Mouse (Mus musculus): ENCODE measurements around the gene Trarg1.

Trarg1 gene

GRCm38 (mm10) chr11:76679508-76679907 lies at the start of gene Trarg1:
TSS of gene Trarg1 (plus strand) at chr11:76679808.
- POLR2A ChIA-PET = interaction anchor here in 2 of 4 experiments (0.7 to 0.9 kb wide), 2 partner anchors 141 to 175 kb away, joined by 3 read pairs; no protein-coding TSS in a partner anchor
- CTCF ChIA-PET = interaction anchor here in 3 of 4 experiments (0.6 to 1.2 kb wide), 9 partner anchors 33 to 1439 kb away, joined by 3 to 9 read pairs (median 3); partner anchors contain the start of gene Gosr1 (in 1 of the 3)

- ChIA-PET CTCF (interaction anchor here in 2 of 4 experiments (0.6 to 3.4 kb wide), 3 partner anchors 16 to 213 kb away, joined by 3 to 10 read pairs (median 10); no protein-coding TSS in a partner anchor), POLR2A (interaction anchor here in 1 of 4 experiments (0.6 kb wide), 1 partner anchor 117 kb away, joined by 4 read pairs; no protein-coding TSS in a partner anchor)
Measured at GRCm38 (mm10) chr11:76630023-76630422, 49.6 kb upstream of the Trarg1 start.

DNA sequence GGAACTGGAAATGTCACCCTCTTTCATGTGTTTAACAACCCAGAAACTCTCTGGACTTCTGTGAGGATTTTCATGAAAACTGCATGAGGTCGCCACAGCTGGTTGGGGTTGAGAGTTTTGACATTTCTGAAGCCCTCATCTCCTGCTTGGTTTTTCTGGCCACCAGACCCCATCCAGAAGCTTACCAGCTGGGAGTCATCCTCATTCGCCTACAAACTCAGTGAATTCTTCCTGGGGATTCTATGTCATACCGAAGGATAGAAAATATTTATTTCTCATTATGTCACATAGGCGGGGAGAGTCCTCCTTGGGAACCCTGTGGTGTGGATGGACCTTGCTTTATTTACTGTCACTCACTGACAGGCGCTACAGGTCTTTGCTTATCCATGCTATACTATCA lies 49.1 kb upstream of the Trarg1 start:
- POLR2A ChIA-PET = no interaction called here

DNA sequence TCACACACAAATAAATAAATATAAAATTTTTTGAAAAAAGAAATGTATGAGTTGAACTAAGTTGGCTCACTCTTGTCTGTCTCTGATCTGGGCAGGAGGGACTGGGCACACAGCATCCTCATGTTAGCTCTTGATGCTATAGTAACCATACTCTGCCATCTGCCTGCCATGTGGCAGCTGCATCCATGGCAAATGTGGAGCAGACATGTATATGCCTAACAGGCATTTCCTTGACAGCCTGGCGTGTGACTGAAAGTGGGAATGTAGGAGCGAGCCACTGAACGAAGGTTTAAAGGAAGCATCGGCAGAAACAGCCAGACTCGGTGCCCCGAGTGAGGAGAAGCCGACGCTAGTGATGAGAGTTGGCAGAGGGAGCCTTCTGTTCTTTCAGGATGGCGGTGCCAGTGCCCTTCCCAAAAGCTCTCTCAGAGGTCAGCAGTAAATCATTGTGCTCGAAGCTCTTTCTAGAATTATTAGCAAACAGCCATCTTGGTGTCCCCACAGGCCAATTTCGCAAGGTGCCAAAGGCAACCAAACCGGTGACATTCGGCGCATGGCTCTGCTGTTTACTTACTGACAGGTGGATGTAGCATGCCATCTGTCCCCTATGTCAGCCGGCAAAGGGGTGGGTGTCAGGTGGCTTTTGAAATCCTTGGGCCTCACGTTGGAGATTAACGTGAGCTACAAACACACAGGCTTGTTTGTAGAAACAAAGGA lies 40.2 kb upstream of the Trarg1 start:
- ChIA-PET POLR2A (interaction anchor here in 1 of 4 experiments (1.0 to 1.6 kb wide), 3 partner anchors 15 to 102 kb away, joined by 3 to 4 read pairs (median 4); no protein-coding TSS in a partner anchor), CTCF (interaction anchor here in 1 of 4 experiments (1.0 to 1.3 kb wide), 2 partner anchors 102 to 132 kb away, joined by 3 read pairs; no protein-coding TSS in a partner anchor)

More for the DNA sequence above, 49.1 kb upstream of the Trarg1 start:
- CTCF ChIA-PET = interaction anchor here in 2 of 4 experiments (0.6 to 3.4 kb wide), 3 partner anchors 15 to 214 kb away, joined by 3 to 10 read pairs (median 10); no protein-coding TSS in a partner anchor

DNA sequence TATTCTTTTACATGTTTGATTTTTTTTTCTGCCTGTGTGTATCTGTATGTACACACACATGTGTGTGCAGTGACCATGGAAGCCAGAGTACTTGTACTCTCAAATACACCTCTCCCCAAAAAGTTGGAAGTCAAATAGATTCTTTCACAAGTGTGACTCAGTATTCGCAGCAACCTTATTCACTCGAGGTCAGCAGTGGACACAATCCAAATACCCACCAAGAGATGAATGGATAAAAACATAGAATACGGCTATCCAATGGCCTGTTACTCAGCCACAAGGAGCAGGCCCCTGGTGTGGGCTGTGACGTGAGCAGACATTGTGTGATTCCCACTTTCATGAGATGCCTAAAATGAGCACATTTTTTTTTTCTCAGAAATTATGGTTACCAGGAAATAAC lies 39.4 kb upstream of the Trarg1 start:
- POLR2A ChIA-PET = interaction anchor here in 1 of 4 experiments (1.2 to 1.6 kb wide), 2 partner anchors 17 to 103 kb away, joined by 4 read pairs; no protein-coding TSS in a partner anchor
- CTCF ChIA-PET = interaction anchor here in 1 of 4 experiments (1.0 kb wide), 1 partner anchor 103 kb away, joined by 3 read pairs; no protein-coding TSS in a partner anchor

GRCm38 (mm10) chr11:76644257-76644656 lies 35.4 kb upstream of the Trarg1 start:
- CTCF ChIA-PET = interaction anchor here in 1 of 4 experiments (2.9 kb wide), 1 partner anchor 107 kb away, joined by 43 read pairs; no protein-coding TSS in a partner anchor
- POLR2A ChIA-PET = interaction anchor here in 1 of 4 experiments (0.7 kb wide), 1 partner anchor 19 kb away, joined by 3 read pairs; no protein-coding TSS in a partner anchor

DNA sequence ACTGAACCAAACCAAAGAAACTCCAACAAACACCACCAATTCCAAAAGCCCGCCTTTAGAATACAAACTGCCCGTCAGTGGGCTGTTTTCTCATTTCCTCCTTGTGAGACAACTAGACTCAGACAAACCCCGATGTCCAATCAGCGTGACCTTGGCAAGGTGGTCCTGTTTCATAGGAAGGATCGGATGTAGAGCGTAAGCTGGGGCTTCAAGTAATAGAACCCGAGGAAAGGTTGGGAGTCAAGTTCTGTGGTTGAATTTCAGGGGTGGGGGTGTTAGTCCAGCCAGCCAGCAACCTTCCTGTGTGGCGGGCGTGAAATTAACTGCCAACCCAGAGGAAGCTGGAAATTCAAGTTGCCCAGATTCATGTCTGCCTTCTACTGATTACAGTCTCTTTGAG lies 34.6 kb upstream of the Trarg1 start:
- POLR2A ChIA-PET = interaction anchor here in 3 of 4 experiments (0.7 to 2.0 kb wide), 9 partner anchors 19 to 188 kb away, joined by 3 to 12 read pairs (median 4); no protein-coding TSS in a partner anchor

GRCm38 (mm10) chr11:76645955-76646354 lies 33.7 kb upstream of the Trarg1 start:
- ChIA-PET CTCF (interaction anchor here (0.5 to 2.9 kb wide), 162 partner anchors 9 to 1318 kb away, joined by 3 to 59 read pairs (median 4); partner anchors contain the start of genes Abr (in 2 of the 4), Trarg1 (in 2 of the 4), Dbil5 (in 1 of the 4) and Gemin4 (in 1 of the 4)), POLR2A (interaction anchor here (0.6 to 2.0 kb wide), 21 partner anchors 20 to 239 kb away, joined by 3 to 12 read pairs (median 4); partner anchors contain the start of gene Timm22 (in 1 of the 4))

More for the DNA sequence above, 34.6 kb upstream of the Trarg1 start:
- CTCF ChIA-PET = interaction anchor here (0.5 to 2.9 kb wide), 56 partner anchors 8 to 238 kb away, joined by 3 to 59 read pairs (median 6); partner anchors contain the start of genes Abr (in 1 of the 4) and Timm22 (in 1 of the 4)

DNA sequence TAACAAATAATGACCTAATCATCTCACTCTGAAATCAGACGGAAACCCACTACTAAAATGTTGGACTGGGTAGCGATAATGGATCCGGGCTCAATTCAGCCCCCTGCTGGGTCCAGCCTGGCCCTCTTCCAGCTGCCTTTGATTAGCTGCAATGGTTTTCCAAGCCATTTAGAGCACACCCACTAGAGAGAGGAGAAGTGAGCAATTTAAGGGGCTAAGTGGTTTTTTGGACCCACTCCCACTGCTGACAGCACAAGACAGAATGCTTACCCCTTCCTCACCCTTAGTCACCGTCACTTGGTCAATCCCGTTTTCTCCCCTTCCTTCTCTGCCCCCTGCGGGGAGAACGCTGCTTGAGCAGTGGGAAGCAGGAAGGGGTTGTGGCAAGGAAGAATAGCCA lies 32.5 kb upstream of the Trarg1 start:
- POLR2A ChIA-PET = interaction anchor here in 2 of 4 experiments (1.0 to 2.0 kb wide), 2 partner anchors 23 to 199 kb away, joined by 7 to 12 read pairs; no protein-coding TSS in a partner anchor
- CTCF ChIA-PET = interaction anchor here (0.7 to 2.9 kb wide), 28 partner anchors 12 to 260 kb away, joined by 3 to 59 read pairs (median 7); partner anchors contain the start of gene Abr (in 1 of the 4)

DNA sequence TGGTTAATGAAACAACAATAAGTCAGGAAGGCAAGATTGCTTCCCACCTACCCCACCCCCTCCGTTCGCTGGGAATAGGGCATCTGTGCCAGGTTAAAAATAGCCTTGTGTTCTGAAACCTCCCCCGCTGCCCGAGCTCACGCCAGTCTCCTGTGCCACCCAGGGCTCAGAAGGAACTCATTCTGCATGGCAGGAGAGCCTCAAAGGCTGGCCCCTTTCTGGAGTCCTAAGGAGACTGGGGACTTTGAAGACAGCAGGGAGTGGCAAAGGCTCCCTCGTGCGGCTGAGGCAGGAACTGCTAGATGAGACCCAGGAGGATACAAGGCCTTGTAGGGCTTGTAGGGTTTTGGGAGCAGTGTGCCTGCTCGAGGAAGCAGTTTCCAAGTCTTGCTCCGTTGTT lies 32.1 kb upstream of the Trarg1 start:
- ChIA-PET POLR2A (interaction anchor here in 1 of 4 experiments (0.6 kb wide), 1 partner anchor 792 kb away, joined by 3 read pairs; no protein-coding TSS in a partner anchor), CTCF (interaction anchor here (0.7 to 2.9 kb wide), 5 partner anchors 24 to 1090 kb away, joined by 3 to 59 read pairs (median 24); partner anchors contain the start of gene Abr (in 1 of the 4))

DNA sequence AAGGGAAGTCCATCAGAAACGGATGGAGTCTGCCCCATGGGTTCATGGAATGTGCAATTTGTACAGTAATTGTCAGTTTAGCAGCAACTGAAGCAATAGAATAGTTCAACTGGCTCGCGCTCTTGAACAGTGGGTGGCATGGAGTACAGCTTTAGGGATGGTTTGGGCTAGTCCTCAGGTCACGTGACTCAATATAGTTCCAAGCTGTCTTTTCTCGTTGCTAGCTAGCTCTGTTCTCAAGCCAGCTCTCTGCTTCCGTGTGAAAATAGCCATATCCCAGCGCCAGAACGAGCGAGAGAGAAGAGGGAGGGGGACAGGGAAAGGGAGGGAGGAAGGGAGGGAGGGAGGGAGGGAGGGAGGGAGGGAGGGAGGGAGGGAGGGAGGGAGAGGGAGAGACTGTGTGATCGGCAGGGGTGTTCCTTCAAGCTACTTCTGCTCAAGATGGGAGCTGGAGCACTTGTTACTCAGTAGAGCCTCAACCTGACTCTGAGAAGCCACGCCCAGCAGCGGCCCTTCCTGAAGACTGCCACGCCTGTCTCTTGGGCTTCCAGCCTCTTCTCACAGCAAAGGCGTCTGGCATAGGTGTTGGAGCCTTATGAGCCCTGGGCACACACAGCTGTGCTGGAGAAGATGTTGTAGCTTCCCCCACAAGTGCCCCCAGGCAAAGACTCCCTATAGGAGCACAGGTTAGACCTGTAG lies 28.6 kb upstream of the Trarg1 start:
- POLR2A ChIA-PET = interaction anchor here in 2 of 4 experiments (0.5 to 1.4 kb wide), 3 partner anchors 97 to 635 kb away, joined by 3 to 4 read pairs (median 4); no protein-coding TSS in a partner anchor
- CTCF ChIA-PET = interaction anchor here (0.6 to 1.3 kb wide), 6 partner anchors 73 to 273 kb away, joined by 3 to 6 read pairs (median 4); no protein-coding TSS in a partner anchor

DNA sequence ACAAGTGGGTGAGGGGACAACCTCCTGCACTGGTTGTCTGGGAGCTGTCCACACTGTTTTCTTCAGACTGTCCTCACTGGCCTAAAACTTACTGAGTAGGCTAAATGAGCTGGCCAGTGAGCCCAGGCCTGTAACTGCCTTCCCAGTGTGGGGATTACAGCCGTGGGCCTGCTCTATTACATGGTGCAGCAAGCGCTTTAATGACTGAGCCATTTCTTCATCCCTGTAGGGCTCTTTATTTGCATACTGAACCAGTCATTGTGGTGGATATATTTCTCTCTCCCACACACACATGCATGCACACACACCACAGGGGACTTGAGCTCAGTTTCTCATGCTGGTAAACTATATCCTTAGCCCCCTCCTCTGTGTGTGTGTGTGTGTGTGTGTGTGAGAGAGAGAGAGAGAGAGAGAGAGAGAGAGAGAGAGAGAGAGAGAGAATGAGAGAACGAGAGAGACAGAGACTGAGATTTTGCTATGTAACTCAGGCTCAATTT lies 26.7 kb upstream of the Trarg1 start:
- ChIA-PET POLR2A (no interaction called here), CTCF (interaction anchor here in 1 of 4 experiments (0.6 kb wide), 1 partner anchor 196 kb away, joined by 9 read pairs; no protein-coding TSS in a partner anchor)

DNA sequence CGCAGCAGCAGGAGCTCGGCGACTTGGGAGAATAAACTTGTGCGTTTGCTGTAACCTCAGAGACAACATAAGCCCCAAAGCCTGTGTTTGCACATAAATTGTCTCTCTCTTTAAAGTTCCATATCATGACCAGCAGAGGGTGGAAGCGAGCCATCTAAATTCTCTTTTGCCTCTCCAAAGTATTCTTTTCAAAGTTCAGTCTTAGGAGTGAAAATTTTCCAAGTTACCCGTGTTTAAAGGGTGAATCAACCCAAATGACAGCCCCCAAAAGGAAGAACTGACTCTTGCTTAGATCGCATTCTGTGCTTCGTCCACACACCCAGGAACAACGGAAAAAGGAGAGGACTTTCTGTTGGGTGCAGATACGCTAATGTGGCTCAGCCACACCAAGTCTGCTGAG lies 24.5 kb upstream of the Trarg1 start:
- POLR2A ChIA-PET = interaction anchor here in 1 of 4 experiments (0.6 to 0.9 kb wide), 3 partner anchors 84 to 323 kb away, joined by 3 to 4 read pairs (median 3); no protein-coding TSS in a partner anchor

DNA sequence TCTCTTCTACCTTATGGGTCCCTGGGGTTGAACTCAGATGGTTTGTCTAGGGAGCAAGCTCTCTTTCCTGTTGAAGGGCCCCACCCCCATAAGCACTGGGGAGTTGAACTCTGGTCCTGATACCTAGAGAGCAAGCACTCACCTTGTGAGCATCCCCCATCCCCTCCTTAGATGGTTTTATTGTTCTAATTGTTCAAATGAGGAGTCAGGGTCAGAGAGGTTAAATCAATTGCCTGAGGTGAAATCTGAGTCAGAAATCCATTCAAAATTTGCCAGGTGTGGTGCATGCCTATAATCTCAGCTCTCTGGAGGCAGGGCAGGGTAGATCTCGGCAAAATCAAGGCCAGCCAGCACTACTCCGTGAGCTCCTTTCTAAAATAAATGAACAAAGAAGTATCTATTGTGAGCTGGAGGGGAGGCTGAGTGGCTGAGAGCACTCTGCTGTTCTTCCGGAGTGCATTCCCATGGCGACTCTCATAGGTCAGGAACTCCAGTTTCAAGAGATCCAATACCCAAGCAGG lies 22.1 kb upstream of the Trarg1 start:
- CTCF ChIA-PET = interaction anchor here in 3 of 4 experiments (0.5 to 1.7 kb wide), 6 partner anchors 12 to 203 kb away, joined by 3 to 8 read pairs (median 4); no protein-coding TSS in a partner anchor

More for the DNA sequence above, 24.5 kb upstream of the Trarg1 start:
- CTCF ChIA-PET = interaction anchor here in 3 of 4 experiments (0.6 to 1.7 kb wide), 7 partner anchors 9 to 278 kb away, joined by 3 to 7 read pairs (median 3); partner anchors contain the start of gene Gosr1 (in 1 of the 3)

DNA sequence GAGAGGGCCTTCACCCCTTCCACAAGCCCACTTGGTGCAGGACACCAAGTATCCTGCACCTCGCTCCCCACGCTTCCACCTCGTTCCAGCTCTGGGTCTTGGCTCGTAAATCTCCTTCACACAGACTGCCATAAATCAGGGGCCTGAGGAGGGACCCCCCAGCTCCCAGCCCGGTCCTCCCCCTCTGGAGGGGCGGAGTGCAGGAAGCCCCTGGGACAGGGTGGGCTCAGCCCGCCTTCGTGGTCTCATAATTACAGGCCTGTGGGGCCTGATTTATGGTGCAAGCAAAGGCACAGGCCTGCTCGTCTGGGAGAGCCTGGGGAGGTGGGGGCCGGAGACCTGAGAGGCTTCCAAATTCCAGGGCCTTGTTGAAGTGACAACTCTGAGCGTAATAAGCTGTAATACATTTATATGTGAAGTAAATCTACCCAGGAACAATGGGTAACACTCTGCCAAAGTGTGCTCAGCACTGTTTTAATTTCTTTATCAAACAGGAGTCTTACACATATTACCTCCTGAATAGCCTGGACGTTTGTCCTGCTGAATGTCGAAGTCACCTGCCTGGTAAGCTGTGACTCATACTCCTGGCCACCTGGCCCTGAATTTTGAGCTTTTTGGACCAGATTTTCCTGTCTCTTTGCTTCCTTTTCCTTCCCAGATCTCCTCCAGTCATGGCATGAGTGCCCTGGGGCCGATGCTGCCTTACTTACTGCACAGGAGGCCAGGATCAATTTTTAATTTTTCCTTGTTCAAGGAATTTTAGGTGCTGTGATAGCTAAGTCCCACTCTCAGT lies 20.3 kb upstream of the Trarg1 start:
- ChIA-PET POLR2A (interaction anchor here in 1 of 4 experiments (0.6 to 1.4 kb wide), 5 partner anchors 17 to 485 kb away, joined by 3 to 7 read pairs (median 3); partner anchors contain the start of gene Gosr1), CTCF (interaction anchor here (0.6 to 2.2 kb wide), 7 partner anchors 13 to 274 kb away, joined by 3 to 12 read pairs (median 7); no protein-coding TSS in a partner anchor)

More for the DNA sequence above, 22.1 kb upstream of the Trarg1 start:
- POLR2A ChIA-PET = interaction anchor here in 2 of 4 experiments (0.7 to 1.1 kb wide), 2 partner anchors 106 to 215 kb away, joined by 3 read pairs; partner anchors contain the start of gene Gosr1 (in 1 of the 2)

All from embryonic stem cell, embryonic (primary cell).